Mouse (Mus musculus) brown adipose tissue, adult 24 weeks (tissue): ENCODE data around the gene Flnb. TPM values are rescaled to one million over a fixed set of nuclear protein-coding genes. Genes with fewer than 3 reads are reported as not detected.
A peak's percentile ranks its signal among the peaks of the same experiment; 100 is the strongest.

Experiments
- H3K27ac ChIP-seq: fragments of 200-500 bp; replicated peaks from 2 replicates; pipeline ENCODE4 v1.5.1; 2012; ENCODE audit warnings: low read depth, mild to moderate bottlenecking, low read length
- H3K4me1 ChIP-seq: fragments of 200-500 bp; 2 replicates; pipeline ENCODE4 v1.6.1; 2012; ENCODE audit warnings: low read length, mixed read lengths; ENCODE audit not compliant: control insufficient read depth, insufficient read depth, insufficient read length
- H3K4me3 ChIP-seq: fragments of 200-500 bp; 2 replicates; pipeline ENCODE4 v1.5.1; 2012; ENCODE audit warnings: low read depth, mild to moderate bottlenecking, low read length, moderate library complexity; ENCODE audit not compliant: insufficient read depth
- polyA plus RNA-seq: library from polyadenylated mRNA; stranded (reverse); fragments of >200 nt; gene quantifications from 2 replicates; pipeline ENCODE4 v1.2.4, GENCODE M21; 2012; ENCODE audit not compliant: missing spikeins, insufficient read depth, insufficient read length

Gene Flnb
- polyA plus RNA-seq, 1 experiment: 7.8 TPM

- Histone ChIP-seq H3K27ac (peak overlapping the region; percentile 58), H3K4me1 (peaks cover 15% of the 10 kb centered on the region), H3K4me3 (0 out of 2 replicates have a peak overlapping the region, but pooled peaks have one; percentile 6)
These were observed 25.0 kb downstream of the Flnb start for GRCm38 (mm10) chr14:7842631-7843332.

DNA sequence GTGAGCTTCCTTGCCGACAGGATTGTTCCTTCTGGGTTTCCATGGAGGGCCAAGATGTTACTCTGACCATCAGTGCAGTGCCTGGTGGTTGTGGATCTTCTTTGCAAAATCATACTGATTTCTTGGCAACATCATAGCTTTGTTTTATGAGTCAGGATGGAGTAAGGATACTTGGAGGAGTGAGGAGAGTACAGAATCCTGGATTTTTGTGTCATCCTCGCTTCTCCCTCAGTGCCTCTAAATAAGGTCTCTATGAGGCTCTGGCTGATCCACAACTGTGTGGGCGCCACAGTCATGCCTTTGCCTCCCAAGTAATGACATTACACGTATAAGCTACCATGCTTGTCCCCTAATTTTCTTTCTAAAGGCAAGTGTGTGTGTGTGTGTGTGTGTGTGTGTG is 28.9 kb downstream of the Flnb start:
- H3K4me3 ChIP-seq: no peak overlapping the region
- H3K27ac ChIP-seq: no peak overlapping the region; the same call in 1 of the 2 replicates
- H3K4me1 ChIP-seq: peaks cover 33% of the 10 kb centered on the region

GRCm38 (mm10) chr14:7847746-7848232 is 30.0 kb downstream of the Flnb start:
- no peak overlapping the region for H3K4me3 ChIP-seq
- H3K27ac ChIP-seq: peak overlapping the region; percentile 61
- H3K4me1 ChIP-seq: peaks cover 31% of the 10 kb centered on the region

DNA sequence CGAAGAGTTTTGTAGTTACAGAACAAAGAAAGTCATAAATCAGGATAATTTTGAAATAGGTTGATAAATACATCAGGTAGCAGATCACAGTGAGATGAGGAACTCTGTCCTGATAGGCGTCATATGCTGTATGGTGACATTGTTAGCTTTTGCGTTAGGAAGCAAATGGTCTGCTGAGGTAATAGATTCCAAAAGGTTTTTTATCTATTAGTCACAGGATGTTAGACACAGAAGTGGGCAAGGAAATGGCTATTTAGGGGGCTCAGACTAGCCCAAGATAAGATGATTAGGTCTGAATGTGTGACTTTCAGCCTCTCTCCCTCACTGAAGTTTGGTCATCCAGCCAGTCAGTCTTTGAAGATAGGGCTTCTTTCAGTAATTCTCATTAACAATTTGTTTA is 33.2 kb downstream of the Flnb start:
- peak overlapping the region; percentile 93 for H3K27ac ChIP-seq
- H3K4me3 ChIP-seq: no peak overlapping the region
- peaks cover 42% of the 10 kb centered on the region for H3K4me1 ChIP-seq

GRCm38 (mm10) chr14:7851543-7852065 is 33.8 kb downstream of the Flnb start:
- H3K4me3 ChIP-seq: 0 out of 2 replicates have a peak overlapping the region, but pooled peaks have one; percentile 6
- H3K4me1 ChIP-seq: peaks cover 42% of the 10 kb centered on the region

DNA sequence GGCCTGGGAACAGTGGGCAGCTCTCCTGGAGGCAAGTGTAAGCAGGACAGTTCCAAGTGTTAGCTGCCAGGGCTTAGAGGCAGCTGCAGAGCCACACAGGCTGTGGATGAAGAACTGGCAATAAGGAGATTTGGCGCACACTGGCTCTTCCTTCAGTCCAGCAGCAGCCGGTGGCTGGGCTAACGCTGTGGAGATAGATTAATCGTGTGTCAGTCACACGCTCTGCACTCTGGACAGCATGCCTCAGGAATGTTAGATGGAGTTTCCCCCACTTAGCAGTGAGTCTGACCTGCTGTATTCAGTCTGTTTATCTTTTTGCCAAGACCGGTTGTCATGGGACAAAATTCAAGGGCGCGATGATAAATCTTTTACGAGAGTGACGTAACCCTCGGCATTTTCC is 35.9 kb downstream of the Flnb start:
- H3K4me3 ChIP-seq: no peak overlapping the region
- peaks cover 37% of the 10 kb centered on the region for H3K4me1 ChIP-seq
- H3K27ac ChIP-seq: peak overlapping the region; percentile 26; the same call in 1 of the 2 replicates

More at GRCm38 (mm10) chr14:7851543-7852065, 33.8 kb downstream of the Flnb start:
- H3K27ac ChIP-seq: peak overlapping the region; percentile 93

DNA sequence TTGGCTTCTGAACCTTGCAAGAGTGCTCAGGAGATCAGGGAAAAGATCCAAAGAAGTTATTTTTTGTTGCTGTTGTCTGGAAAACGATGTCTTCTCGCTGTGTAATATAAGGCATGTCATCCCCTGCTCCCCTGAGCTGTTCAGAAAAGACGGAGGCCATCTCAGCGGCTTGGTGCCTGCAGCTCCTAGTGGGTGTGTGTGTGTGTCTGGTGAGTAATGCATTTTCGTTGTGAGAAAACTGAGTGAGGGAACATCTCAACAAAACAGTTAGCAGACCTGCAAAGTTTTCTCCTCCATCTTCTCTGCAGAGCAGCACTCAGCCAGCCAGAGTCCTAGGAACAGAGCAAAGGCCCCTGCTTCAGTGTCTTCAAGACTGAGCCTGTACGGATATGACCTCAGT is 36.6 kb downstream of the Flnb start:
- Histone ChIP-seq H3K4me3 (no peak overlapping the region), H3K27ac (peak overlapping the region; percentile 19; the same call in 1 of the 2 replicates), H3K4me1 (peaks cover 34% of the 10 kb centered on the region)

DNA sequence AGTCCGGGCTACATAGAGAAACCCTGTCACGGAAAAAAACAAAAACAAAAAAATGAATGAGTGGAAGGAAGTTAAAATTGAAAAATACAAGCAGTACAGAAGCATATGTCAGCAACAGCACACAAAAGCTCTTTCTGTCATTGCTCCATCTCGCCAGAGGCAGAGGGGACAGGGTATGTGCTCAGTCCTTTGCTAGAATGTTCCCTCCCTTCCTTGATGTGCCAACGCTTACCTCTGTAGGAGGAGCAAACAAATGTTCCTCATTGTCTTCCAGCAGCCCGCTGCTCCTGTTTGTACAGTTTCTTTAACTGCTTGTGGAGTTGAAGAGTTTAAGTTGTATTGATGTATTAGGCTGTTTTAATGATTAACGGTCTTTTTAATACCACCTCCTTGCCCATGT is 37.3 kb downstream of the Flnb start:
- Histone ChIP-seq H3K4me1 (peaks cover 32% of the 10 kb centered on the region), H3K27ac (peak overlapping the region; percentile 37; the same call in 1 of the 2 replicates), H3K4me3 (no peak overlapping the region)

DNA sequence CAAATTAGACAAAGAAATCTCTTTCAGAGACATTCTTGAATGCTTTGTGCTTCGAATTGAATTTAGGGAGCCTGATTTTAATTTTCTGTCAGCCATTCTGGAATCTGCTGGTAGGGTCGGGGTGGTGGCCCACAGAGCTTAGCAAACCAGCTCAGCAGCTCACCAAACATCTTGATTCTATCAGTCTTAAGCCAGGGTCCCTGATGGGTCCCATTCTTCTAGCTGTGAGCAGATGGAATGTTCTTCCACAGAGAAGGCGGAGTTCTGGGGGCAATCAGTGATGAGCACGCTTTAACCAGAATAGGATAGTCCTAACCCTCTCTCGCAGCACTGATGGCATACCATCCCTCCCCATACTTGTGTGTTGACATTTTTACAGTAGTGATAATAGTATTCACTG is 37.7 kb downstream of the Flnb start:
- Histone ChIP-seq H3K27ac (no peak overlapping the region), H3K4me3 (no peak overlapping the region), H3K4me1 (peaks cover 31% of the 10 kb centered on the region)

DNA sequence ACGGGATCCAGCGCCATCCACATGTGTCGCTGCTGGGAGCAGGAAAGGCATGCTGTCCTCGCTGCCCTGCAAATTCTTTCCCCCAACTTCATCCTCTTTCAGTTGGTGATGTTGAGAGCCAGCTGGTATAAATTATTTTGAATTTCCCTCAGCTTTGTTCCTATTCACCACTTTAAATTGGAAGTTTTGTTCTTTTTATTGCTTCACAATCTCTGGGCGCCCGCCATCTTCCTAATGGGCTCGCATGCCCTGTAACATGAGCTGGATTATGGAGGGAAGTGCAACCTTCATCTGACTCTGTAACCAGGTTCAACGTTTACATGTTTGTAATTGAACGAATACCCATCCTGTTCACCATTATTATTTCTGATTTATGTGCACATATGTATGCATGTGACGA is 38.6 kb downstream of the Flnb start:
- Histone ChIP-seq H3K27ac (no peak overlapping the region), H3K4me3 (no peak overlapping the region), H3K4me1 (peaks cover 33% of the 10 kb centered on the region)

DNA sequence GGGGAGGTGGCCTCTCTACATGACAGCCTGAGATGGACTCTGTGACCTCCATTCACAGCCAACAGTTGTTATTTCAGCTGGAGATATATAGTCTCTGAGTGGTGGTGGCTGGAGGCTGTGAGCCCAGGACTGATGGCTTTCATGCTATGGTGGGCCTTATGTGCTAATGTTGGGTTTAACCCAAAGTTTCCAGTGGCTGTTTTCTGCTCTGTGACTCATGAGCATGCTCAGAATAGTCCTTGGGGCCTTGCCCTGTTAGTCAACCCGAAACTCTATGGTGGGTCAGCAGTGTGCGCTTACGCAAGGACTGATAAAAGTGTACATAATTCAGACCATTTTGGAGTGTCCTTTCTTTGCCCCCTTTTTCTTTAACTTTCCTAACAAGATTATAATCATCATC is 40.1 kb downstream of the Flnb start:
- Histone ChIP-seq H3K4me1 (peaks cover 30% of the 10 kb centered on the region), H3K4me3 (no peak overlapping the region), H3K27ac (no peak overlapping the region)

GRCm38 (mm10) chr14:7858430-7858829 is 40.7 kb downstream of the Flnb start:
- H3K4me1 ChIP-seq: peaks cover 29% of the 10 kb centered on the region
- H3K4me3 ChIP-seq: no peak overlapping the region
- no peak overlapping the region for H3K27ac ChIP-seq

DNA sequence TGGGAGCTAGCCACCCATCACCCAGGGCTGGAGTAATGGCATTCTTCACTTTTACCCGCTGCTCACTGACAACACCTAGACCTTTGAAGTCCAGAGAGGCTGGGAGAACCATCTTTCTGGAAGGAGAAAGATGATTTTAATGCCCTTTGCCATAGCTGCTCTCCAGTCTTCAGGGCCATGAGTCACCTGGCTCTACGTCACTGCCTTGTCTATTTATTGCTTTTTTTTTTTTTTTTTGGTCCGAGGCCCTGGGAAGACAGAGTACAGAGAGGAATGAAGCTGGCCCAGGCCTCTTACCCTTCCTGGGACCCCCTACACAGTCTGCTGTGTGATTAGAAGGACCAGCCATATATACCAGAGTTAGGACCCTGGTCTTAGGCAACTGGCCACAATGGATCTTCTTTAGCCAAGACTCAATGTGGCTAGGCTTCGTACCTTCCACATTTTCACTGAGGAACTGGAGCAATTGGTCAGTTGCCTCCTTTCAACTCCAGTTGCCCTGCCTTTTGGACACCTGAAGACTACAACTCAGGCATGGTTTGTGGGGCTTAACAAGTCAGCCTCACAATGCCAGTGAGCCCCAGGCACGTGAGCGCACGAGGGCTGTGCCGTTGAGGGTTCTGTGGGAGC is 42.9 kb downstream of the Flnb start:
- Histone ChIP-seq H3K27ac (no peak overlapping the region), H3K4me3 (no peak overlapping the region), H3K4me1 (peaks cover 16% of the 10 kb centered on the region)

GRCm38 (mm10) chr14:7861275-7861674 is 43.5 kb downstream of the Flnb start:
- Histone ChIP-seq H3K4me1 (peaks cover 16% of the 10 kb centered on the region), H3K27ac (no peak overlapping the region), H3K4me3 (no peak overlapping the region)

DNA sequence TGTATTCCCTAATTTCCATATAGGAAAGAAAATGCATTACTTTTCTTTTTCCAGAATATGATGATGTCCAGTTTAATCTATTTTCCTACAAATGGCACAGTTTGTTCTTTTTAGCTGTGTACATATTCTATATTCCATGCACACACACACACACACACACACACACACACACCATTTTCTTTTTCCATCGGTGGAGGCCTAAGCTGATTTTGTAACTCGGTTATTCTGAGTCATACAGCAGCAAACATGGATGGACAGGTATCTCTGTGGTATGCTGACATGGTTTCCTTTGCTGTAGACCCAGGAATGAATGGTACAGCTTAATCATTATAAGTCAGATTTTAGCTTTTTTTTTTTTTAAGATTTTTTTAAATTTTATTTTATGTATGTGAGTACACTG is 44.5 kb downstream of the Flnb start:
- Histone ChIP-seq H3K27ac (no peak overlapping the region), H3K4me3 (no peak overlapping the region), H3K4me1 (peaks cover 16% of the 10 kb centered on the region)
